Mouse (Mus musculus): ENCODE measurements around the gene Sort1.

GRCm38 (mm10) chr3:108386186-108386585, 102.3 kb downstream of the Sort1 start:
- TF ChIP-seq CTCF (IDR thresholded peaks at IDR 0.05; ENCODE audit: borderline replicate concordance, insufficient read depth, low read depth, low read length) (no peak), POLR2A (IDR thresholded peaks at IDR 0.05; ENCODE audit: borderline replicate concordance, insufficient read depth, low read length) (no peak)

Measured in cerebellum, adult 2 months (tissue).